11 mouse cellular contexts compared by ENCODE assay signal in genomic region chr11:98371556-98372240, GRCm38 (mm10). TPM values are rescaled to one million over a fixed set of nuclear protein-coding genes. Genes with fewer than 3 reads are reported as not detected.
DNase-seq lines count a peak whose midpoint lies in the region; ATAC-seq lines count a peak whose summit lies in the region.
"Had no signal": no experiment of that assay in that cellular context is flagged by ENCODE, and none has a peak within 500 bp of the region (broad histone marks: within the 10 kb centered on the region; RNA-seq: fewer than 3 reads in every experiment).

No protein-coding gene starts in this region.

- 29% methylated on average over 6 of the region's 10 CpGs for WGBS in hindbrain, embryonic 16.5 days
- WGBS in liver, embryonic 12.5 days (ENCODE audit: insufficient replicate concordance): 67% methylated on average over 9 of the region's 10 CpGs

- H3K27me3 ChIP-seq in hindbrain, embryonic 16.5 days (replicated peaks; ENCODE audit: control insufficient read depth, insufficient read depth, low read length): no peaks in the 10 kb centered on the region
- H3K27me3 ChIP-seq in liver, embryonic 12.5 days (replicated peaks): no peaks in the 10 kb centered on the region

- H3K4me1 ChIP-seq in hindbrain, embryonic 16.5 days (ENCODE audit: control insufficient read depth, insufficient read depth, low read depth, low read length): peaks cover 15% of the 10 kb centered on the region
- no peaks in the 10 kb centered on the region for H3K4me1 ChIP-seq in liver, embryonic 12.5 days

- no peak overlapping the region for H3K4me3 ChIP-seq in hindbrain, embryonic 16.5 days (ENCODE audit: low read length)
- H3K4me3 ChIP-seq in liver, embryonic 12.5 days: no peak overlapping the region
- H3K4me3 ChIP-seq: myocyte had no signal

- H3K4me2 ChIP-seq in hindbrain, embryonic 16.5 days (ENCODE audit: low read length): no peak overlapping the region
- H3K4me2 ChIP-seq in liver, embryonic 12.5 days: no peak overlapping the region
- H3K4me2 ChIP-seq: liver, embryonic 11.5 days had no signal

- H3K27ac ChIP-seq in hindbrain, embryonic 16.5 days (ENCODE audit: low read depth, low read length): no peak overlapping the region
- H3K27ac ChIP-seq in liver, embryonic 12.5 days: no peak overlapping the region

- ATAC-seq in hindbrain, embryonic 16.5 days: peak; percentile 72
- no peak for ATAC-seq in frontal cortex, adult (ENCODE audit: low TSS enrichment)
- ATAC-seq in liver, embryonic 12.5 days: no peak

- H3K36me3 ChIP-seq in hindbrain, embryonic 16.5 days (ENCODE audit: control insufficient read depth, insufficient read depth, low read length): peaks cover 8% of the 10 kb centered on the region
- peaks cover 35% of the 10 kb centered on the region for H3K36me3 ChIP-seq in liver, embryonic 12.5 days

- H3K9me3 ChIP-seq in hindbrain, embryonic 16.5 days (ENCODE audit: control insufficient read depth, low read length): no peaks in the 10 kb centered on the region
- H3K9me3 ChIP-seq in liver, embryonic 12.5 days (replicated peaks): no peaks in the 10 kb centered on the region

- H3K9ac ChIP-seq in hindbrain, embryonic 16.5 days (ENCODE audit: low read depth, low read length): peak overlapping the region; percentile 39
- no peak overlapping the region for H3K9ac ChIP-seq in liver, embryonic 12.5 days

- DNase-seq in cerebellum, postnatal 14 days: peak; percentile 58 to 69
- DNase-seq in cerebellum, adult 11 months: no peak
- peak; percentile 59 to 67 for DNase-seq in right cerebral cortex, postnatal 10 days (ENCODE audit: low spot score in 2 of 2)
- DNase-seq in right cerebral cortex, postnatal 36 days (ENCODE audit: low spot score in 2 of 2): no peak
- no peak for DNase-seq in spleen, adult 12 weeks (ENCODE audit: low spot score)

RNA-seq across cellular contexts. Expression of gene Tcap, which starts 11.9 kb away (rescaled TPM):
- polyA plus RNA-seq in hindbrain, embryonic 16.5 days (2015; fragmentation: Nextera tagmentation; extraction: Ambion mirVana): 0.16 and 1.7 TPM in 2 replicates
- not detected in 2 replicates for polyA plus RNA-seq in liver, embryonic 12.5 days (2016; fragmentation: Nextera tagmentation; extraction: Ambion mirVana)
- polyA plus RNA-seq: testis, adult 2 months had no signal

RNA-seq across cellular contexts. Expression of gene Stard3, which starts 13.5 kb away (rescaled TPM):
- polyA plus RNA-seq in hindbrain, embryonic 16.5 days (2015; fragmentation: Nextera tagmentation; extraction: Ambion mirVana): 39.0 and 39.9 TPM in 2 replicates
- 18.0 and 18.9 TPM in 2 replicates for polyA plus RNA-seq in liver, embryonic 12.5 days (2016; fragmentation: Nextera tagmentation; extraction: Ambion mirVana)

RNA-seq across cellular contexts. Expression of gene Pnmt, which starts 14.6 kb away (rescaled TPM):
- 4.5 and 4.9 TPM in 2 replicates for polyA plus RNA-seq in hindbrain, embryonic 16.5 days (2015; fragmentation: Nextera tagmentation; extraction: Ambion mirVana)
- polyA plus RNA-seq in liver, embryonic 12.5 days (2016; fragmentation: Nextera tagmentation; extraction: Ambion mirVana): 0.23 TPM in 1 of 2 replicates, not detected in the other

RNA-seq across cellular contexts. Expression of gene Ppp1r1b, which starts 23.5 kb away (rescaled TPM):
- 7.7 and 9.3 TPM in 2 replicates for polyA plus RNA-seq in hindbrain, embryonic 16.5 days (2015; fragmentation: Nextera tagmentation; extraction: Ambion mirVana)
- polyA plus RNA-seq in liver, embryonic 12.5 days (2016; fragmentation: Nextera tagmentation; extraction: Ambion mirVana): 0.10 TPM in 1 of 2 replicates, not detected in the other
- polyA plus RNA-seq: myocyte had no signal

RNA-seq across cellular contexts. Expression of gene Pgap3, which starts 28.6 kb away (rescaled TPM):
- 8.2 and 9.3 TPM in 2 replicates for polyA plus RNA-seq in hindbrain, embryonic 16.5 days (2015; fragmentation: Nextera tagmentation; extraction: Ambion mirVana)
- 3.5 and 3.8 TPM in 2 replicates for polyA plus RNA-seq in liver, embryonic 12.5 days (2016; fragmentation: Nextera tagmentation; extraction: Ambion mirVana)

Comparison
In these comparisons a context has a peak if more than half of its experiments do, and no peak if none do; other contexts are left out.
1. DNase-seq: peak in cerebellum, postnatal 14 days (2 of 2) and right cerebral cortex, postnatal 10 days (2 of 2); none in cerebellum, adult 11 months (single experiment), right cerebral cortex, postnatal 36 days (0 of 2) and spleen, adult 12 weeks (single experiment).